Mouse (Mus musculus) stomach, postnatal 0 days (tissue): ENCODE measurements at regions not wholly inside any gene's neighbourhood (a gene's known extent, or its start where the extent isn't known, plus 50 kb on each side); places are given as distances from the start of the nearest gene placed in this dataset.

Source experiments
- CTCF ChIP-seq: IDR thresholded peaks from 2 replicates; pipeline ENCODE4 v1.5.1; 2016; ENCODE audit warnings: antibody characterized with exemption, low read depth, mild to moderate bottlenecking, moderate library complexity
- EP300 ChIP-seq: optimal IDR thresholded peaks from 2 replicates; pipeline ENCODE3; 2016; ENCODE audit warnings: antibody characterized with exemption

DNA sequence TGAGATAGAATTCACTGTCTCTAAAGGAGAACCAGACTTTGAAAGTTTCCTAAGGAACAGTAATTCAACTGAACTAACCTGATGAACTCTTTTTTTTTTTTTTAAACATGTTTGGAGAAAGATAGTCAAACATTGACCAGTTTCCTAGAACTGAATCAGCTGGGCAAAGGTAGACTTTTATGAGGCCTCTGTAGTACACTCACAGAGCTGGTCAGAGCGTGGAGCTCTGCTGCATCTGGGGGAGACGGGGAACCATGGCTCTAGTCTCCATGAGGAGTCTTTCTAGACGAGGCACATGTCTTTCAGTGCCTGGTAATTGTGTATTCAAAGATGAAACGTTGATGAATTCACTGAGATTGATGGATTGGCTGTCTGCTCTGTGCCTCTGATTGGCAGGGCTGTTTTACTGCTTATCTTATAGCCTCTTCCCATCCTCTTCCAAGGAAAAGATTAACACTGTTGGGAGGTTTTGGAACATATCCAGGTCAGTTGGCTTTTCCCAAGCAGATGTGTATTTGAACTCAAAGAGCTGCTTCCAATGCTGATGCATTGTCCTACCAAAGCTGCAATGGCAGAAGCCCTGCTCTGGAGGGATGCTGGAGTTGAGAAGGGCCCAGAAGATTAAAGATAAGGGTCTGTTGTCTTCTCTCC is 122.5 kb upstream of the Maf start:
- TF ChIP-seq CTCF (no peak), EP300 (no peak)
